10 mouse cellular contexts compared by ENCODE assay signal in the genomic region with DNA sequence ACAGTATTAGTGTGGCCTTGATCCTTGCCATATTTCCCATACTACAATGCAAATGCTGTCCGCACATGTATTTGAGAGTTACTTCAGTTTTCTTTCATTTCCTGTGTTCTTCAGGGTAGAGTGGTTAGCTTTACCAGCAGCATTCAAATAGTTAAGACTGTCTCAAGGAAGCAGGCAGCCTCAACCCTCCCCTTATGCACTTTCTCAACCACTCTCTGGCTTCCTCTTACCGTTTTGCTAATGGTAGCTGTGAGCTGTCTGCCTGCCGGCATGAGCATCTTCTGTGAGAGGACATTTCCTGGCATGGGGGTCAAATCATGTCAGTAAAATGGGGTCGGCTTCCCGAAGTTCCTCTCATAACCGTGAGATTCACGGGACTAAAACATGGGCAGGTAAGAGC.
DNase-seq lines count a peak whose midpoint lies in the region; ATAC-seq and TF ChIP-seq lines count a peak whose summit lies in the region.
"Had no signal": no experiment of that assay in that cellular context is flagged by ENCODE, and none has a peak within 500 bp of the region (broad histone marks: within the 10 kb centered on the region; RNA-seq: fewer than 3 reads in every experiment).

No protein-coding gene starts in this region.

- TF ChIP-seq EP300 in lung, postnatal 0 days (IDR thresholded peaks at IDR 0.05): no peak

- H3K9me3 ChIP-seq in lung, postnatal 0 days (ENCODE audit: low read length): no peaks in the 10 kb centered on the region
- H3K9me3 ChIP-seq: heart, embryonic 13.5 days had no signal

- no peaks in the 10 kb centered on the region for H3K27me3 ChIP-seq in lung, postnatal 0 days (replicated peaks; ENCODE audit: insufficient read depth, low read length)
- H3K27me3 ChIP-seq: heart, embryonic 13.5 days had no signal

- no peak overlapping the region for H3K4me2 ChIP-seq in lung, postnatal 0 days (replicated peaks; ENCODE audit: low read depth, low read length)
- H3K4me2 ChIP-seq: heart, embryonic 13.5 days had no signal

- no peaks in the 10 kb centered on the region for H3K4me1 ChIP-seq in lung, postnatal 0 days (ENCODE audit: insufficient read depth, low read depth, low read length)
- H3K4me1 ChIP-seq: heart, embryonic 13.5 days had no signal

- ATAC-seq in lung, postnatal 0 days: no peak
- ATAC-seq: forebrain, postnatal 0 days had no signal

- DNase-seq in CD4-positive helper T cell, adult 2 months (ENCODE audit: low read depth, low spot score): peak; percentile 80
- DNase-seq in T-cell, adult 2 months (ENCODE audit: low spot score): peak; percentile 82
- peak; percentile 28 for DNase-seq in lung, postnatal 0 days (ENCODE audit: low spot score)
- peak; percentile 40 to 51 for DNase-seq in spleen, postnatal 10 days (ENCODE audit: low spot score in 2 of 2)
- DNase-seq in adrenal gland, adult (ENCODE audit: inconsistent age in 2 of 2, low spot score in 1 of 2): no peak
- DNase-seq in embryo, embryonic 11 days: no peak
- no peak for DNase-seq in heart, postnatal 36 days
- DNase-seq: forebrain, postnatal 0 days; kidney, postnatal 25 days had no signal

- H3K27ac ChIP-seq in lung, postnatal 0 days (ENCODE audit: low read length): no peak overlapping the region
- H3K27ac ChIP-seq: heart, embryonic 13.5 days had no signal

- H3K9ac ChIP-seq in lung, postnatal 0 days (replicated peaks; ENCODE audit: low read depth): no peak overlapping the region
- H3K9ac ChIP-seq: forebrain, postnatal 0 days; heart, embryonic 13.5 days had no signal

- 67% methylated on average over 7 of the region's 7 CpGs for WGBS in lung, postnatal 0 days

- no peak for TF ChIP-seq CTCF in lung, postnatal 0 days (IDR thresholded peaks at IDR 0.05)

- peaks cover 40% of the 10 kb centered on the region; the same call in 1 of the 2 replicates for H3K36me3 ChIP-seq in lung, postnatal 0 days (ENCODE audit: insufficient read depth, low read length)

- intact Hi-C loops in heart, postnatal 36 days (cut with DNase I): no loop called here

- no peak overlapping the region for H3K4me3 ChIP-seq in lung, postnatal 0 days (ENCODE audit: low read depth, low read length)
- H3K4me3 ChIP-seq: heart, embryonic 13.5 days had no signal

Comparison
In these comparisons a context has a peak if more than half of its experiments do, and no peak if none do; other contexts are left out.
1. DNase-seq: peak in CD4-positive helper T cell, adult 2 months (single experiment), T-cell, adult 2 months (single experiment), lung, postnatal 0 days (single experiment) and spleen, postnatal 10 days (2 of 2); none in adrenal gland, adult (0 of 2), embryo, embryonic 11 days (single experiment) and heart, postnatal 36 days (0 of 2).